Mouse (Mus musculus): ENCODE measurements around the gene Gm6169. TPM values are rescaled to one million over a fixed set of nuclear protein-coding genes. Genes with fewer than 3 reads are reported as not detected.

Gene Gm6169
- 1.2 and 8.4 TPM in 2 replicates for polyA plus RNA-seq (2012; rRNA removed; ENCODE audit: low replicate concordance)

GRCm38 (mm10) chr13:97099187-97099852, at the start of gene Gm6169:
Gene Gm6169 (minus strand): TSS chr13:97099237.

DNA sequence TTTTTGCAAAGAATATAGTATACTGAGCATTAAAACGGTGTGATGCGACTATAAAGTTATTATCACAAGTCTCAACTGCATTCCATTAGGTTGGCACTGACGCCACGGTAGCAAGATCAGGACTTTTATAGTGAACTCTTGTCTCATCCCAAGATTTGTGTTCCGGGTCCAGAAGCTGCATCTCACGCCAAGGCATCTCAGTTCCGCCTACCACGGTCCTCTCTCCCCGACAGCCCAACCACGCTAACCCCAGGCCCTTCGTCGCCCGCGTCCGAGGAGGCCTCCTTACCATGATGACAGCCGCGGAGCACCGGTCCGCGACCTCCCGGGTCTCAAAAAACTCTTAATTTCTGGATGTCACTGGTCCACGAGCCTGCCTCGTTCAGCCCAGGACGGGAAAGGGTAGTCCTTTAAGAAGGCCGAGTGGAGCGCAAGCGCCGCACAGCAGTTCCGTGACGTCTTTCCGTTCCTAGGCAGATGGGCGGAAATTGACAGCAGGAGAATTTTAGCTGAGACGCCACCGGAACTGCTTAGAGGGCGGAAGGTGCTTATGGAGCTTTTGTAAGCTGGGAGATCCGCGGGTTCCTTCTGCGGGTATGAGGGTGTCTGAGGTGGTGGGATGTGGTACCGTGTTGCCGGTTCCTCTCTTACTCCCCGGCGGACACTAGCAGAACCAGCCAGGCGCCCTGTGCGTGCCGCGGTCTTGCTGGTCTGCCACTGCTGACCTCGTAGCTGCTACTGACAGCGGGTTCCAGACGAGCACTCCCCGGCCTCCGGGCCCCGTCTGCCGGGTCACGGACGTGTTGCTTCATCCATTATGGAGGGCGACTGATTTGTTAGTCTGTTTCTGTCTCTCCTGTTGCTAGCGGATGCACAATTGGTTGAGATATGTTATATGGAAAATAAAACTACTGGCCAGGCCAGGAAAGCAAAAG, 38.7 kb upstream of the Gm6169 start, which contains the start of the genes Gfm2 and Nsa2:
Gfm2 (plus strand) TSS at position 472 of the 935 bp plus-strand sequence.
Nsa2 (minus strand) TSS at position 472 of the 935 bp plus-strand sequence.

DNA sequence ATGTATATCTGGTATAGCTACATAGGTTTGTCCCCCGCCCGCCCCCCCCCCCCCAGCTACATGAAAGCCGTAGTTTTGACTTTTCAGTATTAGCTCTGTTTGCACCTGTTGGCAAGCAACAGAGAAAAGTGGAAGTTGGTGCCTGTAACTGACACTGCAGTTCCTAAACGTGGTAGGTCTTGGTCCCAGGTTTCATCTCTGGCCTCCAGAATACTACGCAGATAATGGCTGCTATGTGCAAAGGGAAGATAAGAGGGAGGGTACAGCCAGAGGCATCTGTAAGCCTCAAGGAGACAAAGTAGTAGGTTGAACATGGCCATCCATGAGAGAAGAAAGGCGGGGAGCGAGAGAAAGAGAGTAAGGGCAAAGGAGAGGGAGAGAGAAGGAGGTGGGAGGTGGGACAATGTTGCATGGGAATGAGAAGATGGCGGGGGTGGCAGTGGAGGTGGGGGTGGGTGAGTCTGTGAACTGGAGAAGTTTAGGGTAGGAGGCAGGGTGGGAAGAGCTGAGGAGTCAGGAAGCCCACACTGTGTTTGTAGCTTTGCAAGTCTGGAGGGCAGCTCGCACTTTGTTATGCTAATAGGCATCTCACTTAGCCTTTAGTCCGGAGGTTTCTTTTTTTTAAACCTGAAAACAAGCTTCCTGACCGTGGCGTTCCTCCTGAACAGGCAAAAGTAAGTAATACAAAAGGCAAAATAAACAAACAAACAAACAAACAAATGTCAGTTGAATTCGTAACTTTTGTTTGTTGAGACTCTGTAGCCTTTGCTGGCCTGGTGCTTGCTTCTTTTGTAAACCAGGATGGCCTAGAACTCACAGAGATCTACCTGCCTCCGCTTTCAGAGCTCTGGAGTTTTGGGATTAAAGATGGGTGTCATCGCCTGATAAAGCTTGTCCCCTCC, 32.1 kb downstream of the Gm6169 start, which contains the start of gene Fam169a:
Fam169a (plus strand) TSS at position 638 of the 902 bp plus-strand sequence.

Other genes with a start within 250 kb of the Gm6169 start
- 1.3 and 1.9 TPM in 2 replicates for gene Gcnt4, start 174.5 kb downstream of the Gm6169 start, polyA plus RNA-seq (2012; rRNA removed; ENCODE audit: low replicate concordance)
- not detected in 2 replicates for gene 1700029F12Rik, start 64.9 kb downstream of the Gm6169 start, polyA plus RNA-seq (2012; rRNA removed; ENCODE audit: low replicate concordance)
- 0.04 TPM in 1 of 2 replicates, not detected in the other for gene Fam169a, start 32.0 kb downstream of the Gm6169 start, polyA plus RNA-seq (2012; rRNA removed; ENCODE audit: low replicate concordance)
- gene Gfm2, start 38.7 kb upstream of the Gm6169 start, polyA plus RNA-seq (2012; rRNA removed; ENCODE audit: low replicate concordance), result 20.3 and 29.2 TPM in 2 replicates
- gene Nsa2, start 38.7 kb upstream of the Gm6169 start, polyA plus RNA-seq (2012; rRNA removed; ENCODE audit: low replicate concordance), result 15.7 and 31.2 TPM in 2 replicates
- gene Hexb, start 99.1 kb upstream of the Gm6169 start, polyA plus RNA-seq (2012; rRNA removed; ENCODE audit: low replicate concordance), result 59.4 and 137 TPM in 2 replicates
- 10.0 and 10.5 TPM in 2 replicates for gene Enc1, start 141.9 kb upstream of the Gm6169 start, polyA plus RNA-seq (2012; rRNA removed; ENCODE audit: low replicate concordance)